Mouse (Mus musculus) heart, embryonic 16.5 days (tissue): ENCODE data around the gene Hmgb1. TPM values are rescaled to one million over a fixed set of nuclear protein-coding genes. Genes with fewer than 3 reads are reported as not detected.

Source experiments
- ATAC-seq: fragments of 200-750 bp; cut with Nextera tagmentation; replicated peaks from 2 replicates; pipeline ENCODE4 v1.8.0; 2017; ENCODE audit warnings: moderate number of reproducible peaks; ENCODE audit not compliant: insufficient read depth, low FRiP score; ENCODE audit errors: extremely low read depth
- H3K27ac ChIP-seq: fragments of 300-500 bp; sonication (generic); 2 replicates; pipeline ENCODE4 v1.5.1; 2014; ENCODE audit warnings: mild to moderate bottlenecking, low read length, control low read depth, moderate library complexity
- H3K27me3 ChIP-seq: fragments of 300-500 bp; sonication (generic); 2 replicates; pipeline ENCODE4 v1.6.1; 2014; ENCODE audit warnings: low read length, mixed read lengths; ENCODE audit not compliant: control insufficient read depth, insufficient read depth
- H3K36me3 ChIP-seq: fragments of 300-500 bp; sonication (generic); 2 replicates; pipeline ENCODE4 v1.6.1; 2014; ENCODE audit not compliant: control insufficient read depth, insufficient read depth
- H3K4me1 ChIP-seq: fragments of 300-500 bp; sonication (generic); 2 replicates; pipeline ENCODE4 v1.6.1; 2014; ENCODE audit warnings: low read length, mixed read lengths; ENCODE audit not compliant: control insufficient read depth, insufficient read depth
- H3K4me2 ChIP-seq: fragments of 300-500 bp; sonication (generic); 2 replicates; pipeline ENCODE4 v1.6.1; 2014; ENCODE audit warnings: low read depth, mild to moderate bottlenecking, control low read depth, low read length
- H3K4me3 ChIP-seq: fragments of 300-500 bp; sonication (generic); 2 replicates; pipeline ENCODE4 v1.5.1; 2014; ENCODE audit warnings: mild to moderate bottlenecking, control low read depth, low read length
- H3K9ac ChIP-seq: fragments of 300-500 bp; sonication (generic); 2 replicates; pipeline ENCODE4 v1.6.1; 2014; ENCODE audit warnings: low read length, control low read depth
- H3K9me3 ChIP-seq: fragments of 300-500 bp; sonication (generic); replicated peaks from 2 replicates; pipeline ENCODE4 v1.6.1; 2016; ENCODE audit warnings: low read length; ENCODE audit not compliant: control insufficient read depth
- WGBS: fragments of 180-500 bp; shearing (Covaris S2); extraction: QIAGEN DNeasy Blood & Tissue Kit; methylation state at CpG from one replicate; pipeline ENCODE4 v1.1.7; 2014; 5-methylcytosine and 5-hydroxymethylcytosine counted together
- polyA plus RNA-seq: library from polyadenylated mRNA; unstranded; fragments of >200 nt; fragmentation: Nextera tagmentation; extraction: Ambion mirVana; gene quantifications from 2 replicates; pipeline ENCODE4 v1.2.1, GENCODE M21; 2015

Hmgb1 gene
- polyA plus RNA-seq, 1 experiment from 2014 or later: 757 TPM

DNA sequence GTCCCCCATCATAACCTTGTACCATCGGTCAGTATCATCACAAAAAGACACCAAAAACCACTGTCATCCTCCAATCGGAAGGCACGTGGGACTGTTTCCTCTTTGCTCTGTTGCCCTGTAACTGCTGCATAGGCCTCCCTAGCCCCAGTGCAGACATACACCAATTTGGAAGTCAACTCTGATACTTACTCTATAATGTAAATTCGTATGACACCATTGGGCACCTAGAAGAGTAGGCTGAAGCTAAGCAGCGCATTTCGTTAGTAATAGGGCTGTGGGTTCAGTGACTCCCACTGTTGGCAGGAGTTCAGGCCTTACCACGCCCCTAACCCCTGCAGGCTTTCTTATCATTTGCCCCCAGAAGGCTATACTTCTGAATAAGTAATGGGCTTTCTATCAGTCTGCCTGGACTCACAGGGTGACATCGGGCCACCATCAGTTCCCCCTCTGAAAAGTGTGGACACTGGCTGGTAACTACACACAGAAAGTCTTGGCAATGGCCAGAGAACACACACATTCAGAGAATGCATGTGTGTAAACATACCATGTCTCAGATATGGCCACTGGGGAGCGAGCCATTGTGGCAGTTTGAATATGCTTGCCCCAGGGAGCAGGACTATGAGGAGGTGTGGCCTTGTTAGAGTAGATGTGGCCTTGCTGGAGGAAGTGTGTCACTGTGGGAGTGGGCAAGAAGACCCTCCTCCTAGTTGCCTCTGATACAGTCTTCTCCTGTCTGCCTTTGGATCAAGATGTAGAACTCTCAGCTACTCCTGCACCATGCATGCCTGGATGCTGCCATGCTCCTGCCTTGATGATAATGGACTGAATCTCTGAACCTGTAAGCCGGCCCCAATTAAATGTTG lies 97.7 kb downstream of the Hmgb1 start:
- Histone ChIP-seq H3K36me3 (no peaks in the 10 kb centered on the region), H3K4me1 (no peaks in the 10 kb centered on the region), H3K4me3 (no peak overlapping the region), H3K27me3 (no peaks in the 10 kb centered on the region), H3K4me2 (no peak overlapping the region), H3K9me3 (no peaks in the 10 kb centered on the region), H3K27ac (no peak overlapping the region), H3K9ac (no peak overlapping the region)
- 83% methylated on average over 10 of the region's 10 CpGs for WGBS
- no peak for ATAC-seq

- no peak overlapping the region for H3K4me2 ChIP-seq
- no peak overlapping the region; the same call in 1 of the 2 replicates for H3K27ac ChIP-seq
- peaks cover 14% of the 10 kb centered on the region for H3K4me1 ChIP-seq
- no peak overlapping the region for H3K4me3 ChIP-seq
- no peaks in the 10 kb centered on the region for H3K36me3 ChIP-seq
- H3K27me3 ChIP-seq: no peaks in the 10 kb centered on the region
- no peaks in the 10 kb centered on the region for H3K9me3 ChIP-seq
- WGBS: 85% methylated on average over 8 of the region's 8 CpGs
- no peak overlapping the region for H3K9ac ChIP-seq
- ATAC-seq: no peak
Measured at GRCm38 (mm10) chr5:149080466-149080865, 103.8 kb downstream of the Hmgb1 start.

DNA sequence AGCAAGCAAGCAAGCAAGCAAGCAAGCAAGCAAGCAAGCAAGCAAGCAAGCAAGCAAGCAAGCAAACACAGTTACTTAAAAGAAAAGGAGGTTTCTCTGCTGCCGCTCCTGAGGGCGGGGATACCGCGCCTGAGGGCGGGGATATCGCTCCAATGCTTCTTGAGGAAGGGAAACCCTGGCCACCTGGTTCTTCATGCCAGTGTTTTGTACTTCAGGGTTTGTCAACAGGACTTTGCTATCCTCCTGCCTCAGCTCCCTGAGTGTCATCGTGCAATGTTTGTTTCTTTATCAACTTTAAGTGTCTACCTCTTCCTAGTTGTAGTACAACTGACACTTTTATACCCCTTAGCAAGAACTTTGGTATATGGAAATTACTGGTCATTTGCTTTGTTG lies 104.5 kb downstream of the Hmgb1 start:
- H3K9ac ChIP-seq: no peak overlapping the region; the same call in 1 of the 2 replicates
- no peaks in the 10 kb centered on the region for H3K36me3 ChIP-seq
- H3K4me3 ChIP-seq: no peak overlapping the region
- H3K4me2 ChIP-seq: peak overlapping the region; percentile 52; the same call in 1 of the 2 replicates
- H3K4me1 ChIP-seq: peaks cover 14% of the 10 kb centered on the region
- no peak for ATAC-seq
- H3K27me3 ChIP-seq: no peaks in the 10 kb centered on the region
- 58% methylated on average over 7 of the region's 7 CpGs for WGBS
- no peak overlapping the region for H3K27ac ChIP-seq
- 0 out of 2 replicates have a peak, but pooled peaks cover 3% of the 10 kb centered on the region for H3K9me3 ChIP-seq

DNA sequence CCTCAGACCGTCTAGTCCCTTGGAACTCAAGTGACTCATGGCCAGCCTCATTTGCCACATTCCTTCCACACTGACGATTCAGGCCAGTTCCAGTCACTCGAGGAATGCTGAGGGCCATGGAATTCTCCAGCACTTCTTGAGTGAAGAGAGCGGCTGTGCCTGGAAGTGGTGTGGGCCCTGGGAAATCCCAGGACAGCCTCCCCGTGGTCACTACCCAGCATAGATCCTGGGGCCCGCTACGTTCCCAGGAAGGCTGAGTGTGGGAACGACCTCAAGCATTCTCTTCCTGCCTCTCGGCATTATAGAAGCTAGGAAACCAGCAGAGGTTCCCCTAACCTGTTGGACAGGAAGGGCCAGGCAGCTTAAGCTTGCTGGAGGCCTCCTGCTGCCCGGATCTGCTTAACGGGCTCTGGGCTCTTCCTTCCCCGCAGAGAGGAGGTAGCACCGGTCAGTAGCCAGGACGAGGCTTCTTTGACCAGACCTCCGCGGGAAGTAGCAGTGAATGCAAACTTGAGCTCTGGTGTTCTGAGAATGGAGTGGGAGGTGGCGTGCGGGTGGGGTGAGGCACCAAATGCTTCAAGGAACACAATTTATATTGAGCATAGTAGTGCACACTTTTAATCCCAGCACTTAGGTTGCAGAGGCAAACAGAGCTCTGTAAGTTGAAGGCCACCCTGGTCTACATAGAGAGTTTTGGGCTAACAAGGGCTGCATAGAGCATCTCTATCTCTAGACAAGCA lies 105.1 kb downstream of the Hmgb1 start:
- Histone ChIP-seq H3K4me3 (no peak overlapping the region), H3K9ac (peak overlapping the region; percentile 51), H3K4me2 (peak overlapping the region; percentile 52; the same call in 1 of the 2 replicates), H3K27me3 (no peaks in the 10 kb centered on the region), H3K9me3 (0 out of 2 replicates have a peak, but pooled peaks cover 3% of the 10 kb centered on the region), H3K4me1 (peaks cover 14% of the 10 kb centered on the region), H3K36me3 (no peaks in the 10 kb centered on the region), H3K27ac (peak overlapping the region; percentile 45)
- ATAC-seq: 0 out of 2 replicates have a peak, but pooled peaks have one; percentile 37
- WGBS: 13% methylated on average over 18 of the region's 18 CpGs

- Histone ChIP-seq H3K9me3 (0 out of 2 replicates have a peak, but pooled peaks cover 3% of the 10 kb centered on the region), H3K4me3 (no peak overlapping the region), H3K36me3 (no peaks in the 10 kb centered on the region), H3K27ac (no peak overlapping the region), H3K4me2 (no peak overlapping the region), H3K4me1 (peaks cover 14% of the 10 kb centered on the region), H3K9ac (no peak overlapping the region), H3K27me3 (no peaks in the 10 kb centered on the region)
- ATAC-seq: no peak
- WGBS: 76% methylated on average over 8 of the region's 8 CpGs
Measured at GRCm38 (mm10) chr5:149077136-149077535, 107.2 kb downstream of the Hmgb1 start.

- H3K9ac ChIP-seq: no peak overlapping the region
- 96% methylated on average over 5 of the region's 5 CpGs for WGBS
- no peak overlapping the region for H3K27ac ChIP-seq
- no peaks in the 10 kb centered on the region for H3K36me3 ChIP-seq
- no peak for ATAC-seq
- no peaks in the 10 kb centered on the region for H3K27me3 ChIP-seq
- no peak overlapping the region for H3K4me3 ChIP-seq
- H3K4me1 ChIP-seq: peaks cover 8% of the 10 kb centered on the region; the same call in 1 of the 2 replicates
- no peak overlapping the region for H3K4me2 ChIP-seq
- H3K9me3 ChIP-seq: 0 out of 2 replicates have a peak, but pooled peaks cover 3% of the 10 kb centered on the region
Measured at GRCm38 (mm10) chr5:149071546-149071945, 112.7 kb downstream of the Hmgb1 start.

GRCm38 (mm10) chr5:149068745-149069144 lies 115.5 kb downstream of the Hmgb1 start:
- no peaks in the 10 kb centered on the region for H3K36me3 ChIP-seq
- H3K4me2 ChIP-seq: no peak overlapping the region
- H3K27me3 ChIP-seq: no peaks in the 10 kb centered on the region
- WGBS: 93% methylated on average over 10 of the region's 10 CpGs
- no peak overlapping the region for H3K4me3 ChIP-seq
- no peaks in the 10 kb centered on the region for H3K9me3 ChIP-seq
- no peak for ATAC-seq
- H3K4me1 ChIP-seq: peaks cover 8% of the 10 kb centered on the region; the same call in 1 of the 2 replicates
- H3K9ac ChIP-seq: no peak overlapping the region
- no peak overlapping the region for H3K27ac ChIP-seq

- Histone ChIP-seq H3K4me3 (no peak overlapping the region), H3K27ac (peak overlapping the region; percentile 7; the same call in 1 of the 2 replicates), H3K4me1 (peaks cover 8% of the 10 kb centered on the region; the same call in 1 of the 2 replicates), H3K27me3 (no peaks in the 10 kb centered on the region), H3K9me3 (no peaks in the 10 kb centered on the region), H3K36me3 (no peaks in the 10 kb centered on the region), H3K4me2 (peak overlapping the region; percentile 47), H3K9ac (no peak overlapping the region)
- 74% methylated on average over 17 of the region's 17 CpGs for WGBS
- no peak for ATAC-seq
Measured at GRCm38 (mm10) chr5:149068247-149068740, 116.0 kb downstream of the Hmgb1 start.
